Mouse (Mus musculus): Measurements from ENCODE around the gene Itpr2.

Itpr2 gene

DNA sequence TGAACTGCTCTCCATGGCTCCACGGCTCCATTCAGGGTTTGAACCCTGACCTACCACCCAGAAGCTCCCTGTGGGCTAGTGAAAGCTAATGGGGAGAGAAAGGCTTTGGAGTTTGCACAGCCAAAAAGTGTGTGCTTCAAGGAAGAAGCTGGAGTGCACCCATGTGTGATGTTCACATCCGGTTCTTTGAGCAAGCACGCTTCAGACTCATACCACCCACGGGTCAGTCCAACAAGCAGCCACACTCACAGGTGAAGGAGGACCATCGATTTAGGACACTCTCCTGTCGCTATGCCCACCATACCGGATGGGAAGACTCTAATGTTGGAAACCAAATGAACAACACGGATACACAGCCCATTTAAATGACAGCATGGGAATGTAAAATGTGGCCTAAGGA lies 9.5 kb upstream of the Itpr2 start:
- in situ Hi-C loops (cut with MboI, MseI) = loop anchor here in 1 of 2 experiments (5.0 kb wide), 1 partner anchor 534 kb away; no protein-coding TSS in a partner anchor

DNA sequence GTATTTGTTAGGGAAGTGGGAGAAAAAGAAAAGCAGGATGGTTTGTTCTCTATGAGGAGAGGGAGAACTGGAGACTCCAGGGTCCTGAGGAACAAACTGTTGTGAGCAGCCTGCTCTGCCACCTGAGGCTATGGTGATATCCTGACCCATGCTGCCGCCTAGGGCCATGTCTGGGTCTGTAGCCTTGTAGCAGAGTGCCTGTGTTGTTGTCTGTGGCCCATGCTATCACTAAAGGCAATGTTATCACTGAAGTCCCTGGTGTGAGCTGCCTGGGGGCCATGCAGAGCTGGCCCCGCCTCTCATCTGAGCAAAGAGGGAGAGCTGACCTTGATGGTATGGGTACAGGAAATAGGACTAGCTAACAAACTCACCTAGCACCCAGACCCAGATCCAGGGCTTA lies 7.9 kb upstream of the Itpr2 start:
- in situ Hi-C loops (cut with MboI, MseI) = loop anchor here in 1 of 2 experiments (5.0 to 10.0 kb wide), 2 partner anchors 505 to 533 kb away; no protein-coding TSS in a partner anchor

GRCm38 (mm10) chr6:146504459-146504858 lies 2.4 kb upstream of the Itpr2 start:
- in situ Hi-C loops (cut with MboI, MseI) = loop anchor here in 1 of 2 experiments (10.0 kb wide), 1 partner anchor 500 kb away; no protein-coding TSS in a partner anchor

DNA sequence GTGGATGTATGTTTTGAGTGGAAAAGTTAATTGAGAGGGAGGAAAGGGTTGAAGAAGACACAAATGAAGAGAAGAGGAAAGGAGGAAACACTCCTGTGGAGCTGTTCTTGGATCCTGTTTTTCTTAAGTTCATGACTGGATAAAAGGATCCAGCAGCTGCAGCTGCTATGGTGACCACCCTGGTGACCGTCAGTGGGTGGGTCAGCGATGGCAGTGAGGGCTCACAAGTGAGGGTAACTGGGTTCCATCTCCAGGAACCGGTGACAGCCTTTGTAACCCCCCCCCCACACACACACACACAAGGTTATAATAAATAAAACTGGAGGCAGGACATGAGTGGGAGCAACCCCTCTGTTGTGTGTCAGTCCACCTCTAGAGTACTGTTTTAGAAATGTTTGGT lies 833 bp upstream of the Itpr2 start:
- in situ Hi-C loops (cut with MboI, MseI) = loop anchor here in 1 of 2 experiments (10.0 kb wide), 1 partner anchor 498 kb away; no protein-coding TSS in a partner anchor

- in situ Hi-C loops (cut with MboI, MseI) = loop anchor here in 1 of 2 experiments (10.0 kb wide), 1 partner anchor 497 kb away; no protein-coding TSS in a partner anchor
Measured at GRCm38 (mm10) chr6:146501316-146501865, 632 bp downstream of the Itpr2 start.

DNA sequence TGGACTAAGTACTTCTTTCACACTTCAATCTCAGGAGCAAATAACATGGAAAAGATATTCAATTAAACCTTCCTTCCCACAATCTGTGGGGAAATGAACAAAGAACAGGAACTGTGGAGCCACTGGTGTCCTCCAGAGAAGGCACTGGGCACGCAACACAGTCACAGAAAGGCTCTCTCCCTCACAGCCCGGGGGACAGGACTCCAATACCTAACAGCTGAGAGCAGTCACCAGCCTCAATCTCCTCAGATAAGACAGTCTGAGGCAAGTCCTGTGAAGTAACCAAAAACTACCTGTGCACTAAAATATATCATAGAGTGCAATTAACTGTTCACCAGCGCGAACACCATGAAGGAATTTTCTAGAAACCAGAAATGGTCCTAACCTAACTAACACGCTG lies 1.3 kb downstream of the Itpr2 start:
- in situ Hi-C loops (cut with MboI, MseI) = loop anchor here in 1 of 2 experiments (10.0 kb wide), 1 partner anchor 496 kb away; no protein-coding TSS in a partner anchor

DNA sequence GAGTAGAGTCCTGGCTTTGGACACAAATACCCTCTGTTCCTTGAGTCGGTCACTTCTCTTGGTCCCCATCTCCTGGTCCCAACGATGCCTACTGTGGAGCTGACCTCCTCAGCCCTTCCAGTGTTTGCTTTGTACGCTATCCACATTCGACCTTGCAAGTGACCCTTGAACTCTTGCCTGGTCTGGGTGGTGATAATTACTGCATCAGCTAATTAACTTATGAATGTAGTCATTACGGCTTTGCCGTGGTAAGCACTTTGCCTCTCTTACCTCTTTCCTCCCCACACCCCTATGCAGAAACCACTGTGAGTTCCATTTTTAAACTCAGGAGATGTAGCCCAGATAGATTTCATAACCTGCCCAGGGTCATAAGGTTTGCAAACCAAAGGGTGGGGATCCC lies 1.8 kb downstream of the Itpr2 start:
- in situ Hi-C loops (cut with MboI, MseI) = loop anchor here in 1 of 2 experiments (10.0 kb wide), 1 partner anchor 495 kb away; no protein-coding TSS in a partner anchor

- in situ Hi-C loops (cut with MboI, MseI) = loop anchor here in 1 of 2 experiments (25.0 kb wide), 1 partner anchor 988 kb away; the partner anchor contains the start of gene Ccdc91
Measured at GRCm38 (mm10) chr6:146499566-146499965, 2.5 kb downstream of the Itpr2 start.

DNA sequence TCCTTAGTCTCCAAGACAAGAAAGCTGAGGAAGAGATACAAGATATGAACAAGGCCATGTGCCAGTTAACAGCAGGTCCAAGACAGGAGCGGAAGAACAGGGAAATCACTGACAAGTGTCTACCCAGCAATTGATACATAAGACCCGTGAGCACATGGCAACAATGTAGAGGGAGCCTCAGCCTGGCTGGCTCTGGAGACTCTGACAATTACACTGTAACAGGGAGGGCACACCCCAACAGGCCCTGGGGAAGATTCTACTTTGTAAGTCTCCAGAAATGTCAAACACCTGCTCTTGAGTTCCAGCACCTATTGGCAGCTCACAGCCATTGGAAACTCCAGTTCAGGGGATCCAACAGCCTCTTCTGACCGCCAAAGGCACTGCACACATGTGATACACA lies 3.6 kb downstream of the Itpr2 start:
- in situ Hi-C loops (cut with MboI, MseI) = loop anchor here in 1 of 2 experiments (25.0 kb wide), 1 partner anchor 989 kb away; the partner anchor contains the start of gene Ccdc91

- in situ Hi-C loops (cut with MboI, MseI) = loop anchor here in 1 of 2 experiments (25.0 kb wide), 1 partner anchor 989 kb away; the partner anchor contains the start of gene Ccdc91
Measured at GRCm38 (mm10) chr6:146497866-146498265, 4.2 kb downstream of the Itpr2 start.

GRCm38 (mm10) chr6:146497435-146497834 lies 4.6 kb downstream of the Itpr2 start:
- in situ Hi-C loops (cut with MboI, MseI) = loop anchor here in 1 of 2 experiments (25.0 kb wide), 1 partner anchor 990 kb away; the partner anchor contains the start of gene Ccdc91

- in situ Hi-C loops (cut with MboI, MseI) = loop anchor here in 1 of 2 experiments (25.0 kb wide), 1 partner anchor 996 kb away; the partner anchor contains the start of gene Ccdc91
Measured at GRCm38 (mm10) chr6:146491680-146492079, 10.3 kb downstream of the Itpr2 start.

GRCm38 (mm10) chr6:146490416-146490960 lies 11.5 kb downstream of the Itpr2 start:
- in situ Hi-C loops (cut with MboI, MseI) = loop anchor here in 1 of 2 experiments (25.0 kb wide), 1 partner anchor 997 kb away; the partner anchor contains the start of gene Ccdc91

- in situ Hi-C loops (cut with MboI, MseI) = loop anchor here in 1 of 2 experiments (10.0 to 25.0 kb wide), 2 partner anchors 395 to 997 kb away; partner anchors contain the start of gene Ccdc91
Measured at GRCm38 (mm10) chr6:146489841-146490240, 12.2 kb downstream of the Itpr2 start.

DNA sequence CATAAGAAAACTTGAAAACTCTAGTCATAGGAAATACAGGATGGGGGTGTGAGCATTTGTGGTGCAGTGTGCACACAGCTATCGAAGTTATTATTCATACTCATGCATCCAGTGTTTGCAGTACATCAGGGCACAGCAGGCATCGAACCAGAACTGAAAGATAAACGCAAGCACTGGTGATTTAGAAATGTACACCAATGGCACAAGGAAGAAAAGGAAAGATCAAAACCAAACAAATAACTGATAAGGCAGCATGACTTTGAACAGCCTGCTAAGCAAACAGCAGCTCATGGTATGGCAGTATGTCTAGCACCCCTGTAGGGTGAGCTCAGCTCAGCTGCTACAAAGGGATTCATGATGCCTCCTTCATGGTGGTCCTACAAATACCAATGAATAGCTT lies 13.3 kb downstream of the Itpr2 start:
- in situ Hi-C loops (cut with MboI, MseI) = loop anchor here in 1 of 2 experiments (10.0 to 25.0 kb wide), 2 partner anchors 394 to 999 kb away; partner anchors contain the start of gene Ccdc91

GRCm38 (mm10) chr6:146487079-146487478 lies 14.9 kb downstream of the Itpr2 start:
- in situ Hi-C loops (cut with MboI, MseI) = loop anchor here in 1 of 2 experiments (10.0 to 25.0 kb wide), 2 partner anchors 392 to 1000 kb away; partner anchors contain the start of gene Ccdc91

GRCm38 (mm10) chr6:146486073-146486472 lies 15.9 kb downstream of the Itpr2 start:
- in situ Hi-C loops (cut with MboI, MseI) = loop anchor here in 1 of 2 experiments (10.0 to 25.0 kb wide), 2 partner anchors 391 to 1001 kb away; partner anchors contain the start of gene Ccdc91

DNA sequence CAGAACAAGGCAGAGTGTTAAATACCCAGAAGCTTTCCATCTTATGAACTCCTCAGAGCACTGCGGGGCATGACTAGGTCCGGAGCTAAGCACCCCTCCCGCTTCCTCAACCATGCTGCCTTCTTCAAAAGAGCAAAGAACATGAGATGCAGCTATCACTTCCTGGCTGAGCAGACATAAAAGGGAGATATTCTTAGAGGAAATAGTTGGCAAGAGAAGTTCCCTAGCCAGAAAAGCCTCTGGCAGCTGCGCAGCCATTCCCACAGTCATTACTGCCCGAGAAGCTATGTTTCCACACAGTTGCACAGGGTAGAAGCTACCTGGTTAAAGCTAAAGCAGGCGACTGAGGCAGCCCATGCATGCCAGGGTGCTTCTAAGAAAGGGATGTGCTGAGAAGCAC lies 20.6 kb downstream of the Itpr2 start:
- in situ Hi-C loops (cut with MboI, MseI) = loop anchor here in 1 of 2 experiments (10.0 to 25.0 kb wide), 2 partner anchors 387 to 1006 kb away; partner anchors contain the start of gene Ccdc91

GRCm38 (mm10) chr6:146480925-146481324 lies 21.1 kb downstream of the Itpr2 start:
- in situ Hi-C loops (cut with MboI, MseI) = loop anchor here in 1 of 2 experiments (10.0 to 25.0 kb wide), 2 partner anchors 386 to 1006 kb away; partner anchors contain the start of gene Ccdc91

GRCm38 (mm10) chr6:146478888-146479683 lies 22.9 kb downstream of the Itpr2 start:
- in situ Hi-C loops (cut with MboI, MseI) = loop anchor here in 1 of 2 experiments (25.0 kb wide), 1 partner anchor 1008 kb away; the partner anchor contains the start of gene Ccdc91
